In the genomic region with DNA sequence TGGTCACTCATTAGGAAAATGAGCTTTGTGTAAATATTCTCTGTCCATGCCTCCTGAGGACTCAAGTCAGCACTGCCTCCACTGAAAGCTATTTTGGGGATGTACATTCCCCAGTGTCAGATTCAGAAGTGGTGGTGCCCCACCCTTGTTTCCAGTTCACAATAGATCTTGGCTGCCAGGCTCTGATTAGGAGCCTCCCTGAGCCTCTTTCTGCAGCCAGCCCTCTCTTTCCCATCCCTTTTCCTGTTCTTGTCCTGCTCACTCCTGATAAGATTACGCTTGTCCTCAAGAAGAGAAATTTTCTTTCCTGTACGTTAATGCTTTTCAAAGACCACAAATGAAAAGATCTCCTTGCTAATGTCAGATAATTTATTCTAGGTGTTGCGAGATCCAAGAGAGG, we compare ENCODE assay signal across 14 mouse cellular contexts.
DNase-seq lines count a peak whose midpoint lies in the region; ATAC-seq and TF ChIP-seq lines count a peak whose summit lies in the region.
"Had no signal": no experiment of that assay in that cellular context is flagged by ENCODE, and none has a peak within 500 bp of the region (broad histone marks: within the 10 kb centered on the region; RNA-seq: fewer than 3 reads in every experiment).

No protein-coding gene starts in this region.

- no peak for ATAC-seq in kidney, embryonic 14.5 days (ENCODE audit: low FRiP score, low TSS enrichment)
- no peak for ATAC-seq in kidney, postnatal 0 days (replicated peaks; ENCODE audit: low FRiP score, low read depth)
- ATAC-seq in megakaryocyte progenitor cell, adult 5-6 weeks (replicated peaks; ENCODE audit: poor library complexity), result peak; percentile 50
- ATAC-seq: CD4-positive, CD25-positive, alpha-beta regulatory T cell, adult 4 months; forebrain, embryonic 14.5 days; inflammation-experienced regulatory T-cells, adult 6 months had no signal

- no peak overlapping the region for H3K27ac ChIP-seq in kidney, embryonic 14.5 days (ENCODE audit: low read depth, low read length)
- peak overlapping the region; percentile 6; the same call in 1 of the 2 replicates for H3K27ac ChIP-seq in kidney, postnatal 0 days
- H3K27ac ChIP-seq in forebrain, embryonic 10.5 days, result no peak overlapping the region
- H3K27ac ChIP-seq: liver, embryonic 15.5 days had no signal

- H3K9me3 ChIP-seq in kidney, embryonic 14.5 days (ENCODE audit: control insufficient read depth, low read length), result no peaks in the 10 kb centered on the region
- H3K9me3 ChIP-seq in kidney, postnatal 0 days (replicated peaks; ENCODE audit: low read length), result no peaks in the 10 kb centered on the region
- no peaks in the 10 kb centered on the region for H3K9me3 ChIP-seq in forebrain, embryonic 10.5 days
- H3K9me3 ChIP-seq: liver, embryonic 15.5 days had no signal

- H3K27me3 ChIP-seq in kidney, embryonic 14.5 days (ENCODE audit: control insufficient read depth, insufficient read depth, low read length), result no peaks in the 10 kb centered on the region
- H3K27me3 ChIP-seq in kidney, postnatal 0 days (ENCODE audit: insufficient read depth, low read length), result no peaks in the 10 kb centered on the region
- H3K27me3 ChIP-seq in forebrain, embryonic 10.5 days (ENCODE audit: poor library complexity, severe bottlenecking), result peaks cover 9% of the 10 kb centered on the region
- H3K27me3 ChIP-seq: liver, embryonic 15.5 days had no signal

- H3K4me1 ChIP-seq in kidney, embryonic 14.5 days (ENCODE audit: control insufficient read depth, insufficient read depth, low read length), result 0 out of 2 replicates have a peak, but pooled peaks cover 2% of the 10 kb centered on the region
- H3K4me1 ChIP-seq in kidney, postnatal 0 days (replicated peaks; ENCODE audit: insufficient read depth, low read length), result no peaks in the 10 kb centered on the region
- peaks cover 22% of the 10 kb centered on the region for H3K4me1 ChIP-seq in forebrain, embryonic 10.5 days
- H3K4me1 ChIP-seq: liver, embryonic 15.5 days had no signal

- H3K4me3 ChIP-seq in kidney, embryonic 14.5 days (ENCODE audit: low read length), result no peak overlapping the region
- H3K4me3 ChIP-seq in kidney, postnatal 0 days (replicated peaks; ENCODE audit: low read depth, low read length), result no peak overlapping the region
- H3K4me3 ChIP-seq in forebrain, embryonic 10.5 days, result no peak overlapping the region
- H3K4me3 ChIP-seq: liver, embryonic 15.5 days; myocyte had no signal

- peak; percentile 11; the same call in 1 of the 2 replicates for TF ChIP-seq CTCF in kidney, postnatal 0 days (IDR thresholded peaks at IDR 0.05; ENCODE audit: low read depth)

- DNase-seq in kidney, adult 8-10 months, result peak; percentile 34 to 63
- DNase-seq in heart, adult 9 months (ENCODE audit: low spot score in 2 of 2), result peak; percentile 37 to 69
- peak; percentile 55 for DNase-seq in kidney, postnatal 0 days (ENCODE audit: low spot score)
- DNase-seq in embryo, embryonic 9.5 days (ENCODE audit: extremely low spot score), result no peak
- no peak for DNase-seq in thymus, postnatal 36 days
- DNase-seq in forebrain, embryonic 10.5 days (ENCODE audit: extremely low spot score, low spot score), result no peak
- DNase-seq: gastrocnemius, postnatal 10 days had no signal

- WGBS in kidney, embryonic 14.5 days, result 67% methylated on average over 3 of the region's 3 CpGs
- WGBS in kidney, postnatal 0 days, result 53% methylated on average over 3 of the region's 3 CpGs
- 80% methylated on average over 3 of the region's 3 CpGs for WGBS in forebrain, embryonic 10.5 days

- no peak overlapping the region for H3K4me2 ChIP-seq in kidney, embryonic 14.5 days (replicated peaks; ENCODE audit: low read depth, low read length)
- H3K4me2 ChIP-seq in kidney, postnatal 0 days (ENCODE audit: low read length), result no peak overlapping the region
- H3K4me2 ChIP-seq: liver, embryonic 15.5 days had no signal

- H3K36me3 ChIP-seq in kidney, embryonic 14.5 days (ENCODE audit: control insufficient read depth, insufficient read depth, low read length), result no peaks in the 10 kb centered on the region
- H3K36me3 ChIP-seq in kidney, postnatal 0 days (ENCODE audit: insufficient read depth, low read length), result no peaks in the 10 kb centered on the region
- no peaks in the 10 kb centered on the region for H3K36me3 ChIP-seq in forebrain, embryonic 10.5 days (replicated peaks)
- H3K36me3 ChIP-seq: liver, embryonic 15.5 days had no signal

- H3K9ac ChIP-seq in kidney, embryonic 14.5 days (ENCODE audit: low read depth, low read length), result no peak overlapping the region
- H3K9ac ChIP-seq in kidney, postnatal 0 days (ENCODE audit: low read depth, low read length), result no peak overlapping the region
- H3K9ac ChIP-seq: liver, embryonic 15.5 days had no signal

Comparison
In these comparisons a context has a peak if more than half of its experiments do, and no peak if none do; other contexts are left out.
1. DNase-seq: peak in kidney, adult 8-10 months (2 of 2), heart, adult 9 months (2 of 2) and kidney, postnatal 0 days (single experiment); none in embryo, embryonic 9.5 days (single experiment), thymus, postnatal 36 days (0 of 2) and forebrain, embryonic 10.5 days (single experiment).